Mouse (Mus musculus) heart, adult 8-10 months (tissue): ENCODE data around the gene Tnni2. TPM values are rescaled to one million over a fixed set of nuclear protein-coding genes. Genes with fewer than 3 reads are reported as not detected.
A peak's percentile ranks its signal among the peaks of the same experiment; 100 is the strongest.

Experiments used
- DNase-seq: peaks from one replicate; pipeline ENCODE4 v3.0.0; 2022; ENCODE audit warnings: low spot score
- total RNA-seq, 4 experiments: library from RNA; stranded (reverse); gene quantifications; 2 replicates each; pipeline ENCODE4 v1.2.4; 2022

Gene Tnni2
- total RNA-seq, 4 experiments from 2014 or later: 5.1 to 10.0 (median 7.8) TPM

DNA sequence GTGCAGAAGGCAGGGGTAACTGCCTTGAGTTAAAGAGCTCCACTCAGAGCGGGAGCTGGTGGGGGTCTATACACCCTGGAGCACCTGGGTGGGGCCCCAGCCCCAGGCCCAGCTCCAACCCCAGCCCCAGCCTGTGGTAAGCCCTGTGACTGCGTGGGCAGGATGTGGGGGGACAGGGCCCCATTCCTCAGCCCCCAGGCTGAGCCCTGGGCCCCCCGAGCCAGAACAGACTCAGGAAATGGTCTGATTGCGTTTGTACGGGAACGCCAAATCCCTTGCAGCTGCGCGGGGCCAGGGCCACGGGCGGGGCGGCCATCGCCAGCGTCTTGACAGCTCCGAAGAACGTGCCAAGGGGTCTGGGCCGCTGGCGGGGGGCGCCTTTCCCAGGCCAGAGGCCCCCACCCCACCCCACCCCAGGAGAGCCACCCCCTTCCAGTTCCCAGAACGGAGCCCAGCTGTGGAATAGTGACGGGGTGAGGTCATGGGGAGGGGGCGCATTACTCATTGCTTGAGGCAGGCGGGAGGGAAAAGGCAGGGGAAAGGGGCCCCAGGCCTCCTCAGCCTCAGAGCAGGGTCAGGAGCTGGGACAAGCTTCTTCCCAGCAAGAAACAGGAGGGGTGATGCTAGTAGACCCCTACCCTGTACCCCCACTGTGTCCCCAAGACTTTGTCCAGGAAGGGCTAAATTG lies 40.1 kb downstream of the Tnni2 start:
- peak; percentile 65 for DNase-seq

GRCm38 (mm10) chr7:142482256-142482609 lies 40.6 kb downstream of the Tnni2 start:
- DNase-seq: no peak

DNA sequence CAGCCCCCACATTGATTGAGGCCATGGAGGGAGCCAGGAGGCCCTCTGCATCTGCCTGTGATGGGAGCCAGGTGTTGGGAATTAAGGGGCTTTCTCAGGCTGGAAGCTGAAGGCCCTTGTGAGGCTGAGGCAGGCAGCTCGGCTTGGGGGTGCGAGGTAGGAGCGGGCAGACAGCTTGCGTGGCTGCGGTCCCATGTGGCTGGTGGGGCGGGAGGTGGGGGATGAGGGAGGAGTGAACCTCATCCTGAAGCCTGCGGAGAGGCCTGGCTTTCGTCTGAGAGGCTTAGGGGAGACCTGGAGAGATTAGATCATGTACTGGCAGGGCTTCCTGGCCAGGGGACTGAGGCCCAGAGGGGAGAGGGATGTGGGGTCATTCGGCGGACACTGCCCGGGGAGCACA lies 41.5 kb downstream of the Tnni2 start:
- DNase-seq: no peak

DNA sequence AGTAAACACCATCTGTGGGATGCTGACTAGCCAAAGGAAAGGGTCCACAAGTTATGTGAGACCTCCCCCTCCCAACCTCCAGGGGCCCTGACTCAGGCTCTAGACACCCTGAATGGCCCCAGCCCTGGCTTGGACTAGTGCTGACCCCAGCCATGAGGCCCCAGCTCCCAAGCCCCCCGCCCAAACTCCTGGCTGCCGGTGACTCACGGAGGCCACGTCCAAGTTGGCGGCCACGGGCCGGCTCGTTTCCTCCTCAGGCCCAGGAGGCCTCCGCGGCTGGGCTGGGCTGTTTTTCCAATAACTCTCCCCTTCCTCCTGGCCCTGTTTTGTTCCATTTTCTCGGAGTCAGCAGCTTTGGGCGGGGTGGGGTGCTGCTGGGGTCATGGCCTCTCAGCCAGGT lies 43.2 kb downstream of the Tnni2 start:
- no peak for DNase-seq

GRCm38 (mm10) chr7:142486751-142487162 lies 45.1 kb downstream of the Tnni2 start:
- no peak for DNase-seq

GRCm38 (mm10) chr7:142487341-142487859 lies 45.8 kb downstream of the Tnni2 start:
- DNase-seq: no peak

GRCm38 (mm10) chr7:142488053-142488452 lies 46.4 kb downstream of the Tnni2 start:
- no peak for DNase-seq

GRCm38 (mm10) chr7:142493535-142493934 lies 51.9 kb downstream of the Tnni2 start:
- no peak for DNase-seq

Other genes with a start within 250 kb of the Tnni2 start
- gene Krtap5-3, start 240.4 kb upstream of the Tnni2 start, total RNA-seq: not detected
- not detected for gene Gm7579, start 229.9 kb upstream of the Tnni2 start, total RNA-seq
- under 1 TPM in 1 of 4 experiments, not detected in 3; 0.22 TPM for gene Krtap5-5, start 211.8 kb upstream of the Tnni2 start, total RNA-seq
- not detected for gene Gm40460, start 200.7 kb upstream of the Tnni2 start, total RNA-seq
- not detected for gene Gm2431, start 183.5 kb upstream of the Tnni2 start, total RNA-seq
- gene Gm4559, start 167.4 kb upstream of the Tnni2 start, total RNA-seq: not detected
- gene Krtap5-1, start 144.7 kb upstream of the Tnni2 start, total RNA-seq: not detected
- gene Krtap5-4, start 138.3 kb upstream of the Tnni2 start, total RNA-seq: not detected
- gene Ifitm10, start 68.1 kb upstream of the Tnni2 start, total RNA-seq: 1 to 10 TPM; 2.4 to 4.7 (median 3.4) TPM
- gene Gm49369, start 59.1 kb upstream of the Tnni2 start, total RNA-seq: 10 to 100 TPM in 1 of 4 experiments, 1 to 10 TPM in 2, under 1 TPM in 1; 0.63 to 14.1 (median 6.3) TPM
- 1,000 to 10,000 TPM; 1,038 to 1,126 (median 1,089) TPM for gene Ctsd, start 53.8 kb upstream of the Tnni2 start, total RNA-seq
- gene Syt8, start 7.0 kb upstream of the Tnni2 start, total RNA-seq: under 1 TPM in 1 of 4 experiments, not detected in 3; 0.25 TPM
- 10 to 100 TPM; 24.0 to 40.3 (median 31.7) TPM for gene Lsp1, start 19.0 kb downstream of the Tnni2 start, total RNA-seq
- gene Tnnt3, start 57.0 kb downstream of the Tnni2 start, total RNA-seq: 10 to 100 TPM in 1 of 4 experiments, 1 to 10 TPM in 3; 7.6 to 13.6 (median 9.6) TPM
- gene Mrpl23, start 90.9 kb downstream of the Tnni2 start, total RNA-seq: 10 to 100 TPM in 2 of 4 experiments, 1 to 10 TPM in 1, under 1 TPM in 1; 0.90 to 35.4 (median 16.1) TPM
- 10 to 100 TPM; 53.1 to 76.2 (median 63.4) TPM for gene Igf2, start 225.0 kb downstream of the Tnni2 start, total RNA-seq
- under 1 TPM in 1 of 4 experiments, not detected in 3; 0.09 TPM for gene Gm49394, start 228.1 kb downstream of the Tnni2 start, total RNA-seq